13 mouse cellular contexts compared by ENCODE assay signal in genomic region chr19:55378884-55379283, GRCm38 (mm10).
"Had no signal": no experiment of that assay in that cellular context is flagged by ENCODE, and none has a peak within 500 bp of the region (broad histone marks: within the 10 kb centered on the region; RNA-seq: fewer than 3 reads in every experiment).

No protein-coding gene starts in this region.

- DNase-seq: kidney, adult 11 months; kidney, adult 9 months; kidney, postnatal 36 days; layer of hippocampus, adult 9-11 months; layer of hippocampus, postnatal 36 days; lung, adult 18-20 months; right cerebral cortex, postnatal 4 days; spleen, adult 18-20 months; thymus, adult 18-20 months; thymus, postnatal 14 days had no signal

- H3K9ac ChIP-seq: limb, embryonic 13.5 days; liver, embryonic 14.5 days had no signal

- H3K27ac ChIP-seq: kidney, postnatal 0 days; limb, embryonic 13.5 days; liver, embryonic 14.5 days had no signal

- H3K9me3 ChIP-seq: limb, embryonic 13.5 days had no signal

- H3K4me3 ChIP-seq: limb, embryonic 13.5 days had no signal

- H3K4me2 ChIP-seq: limb, embryonic 13.5 days had no signal

- H3K27me3 ChIP-seq: limb, embryonic 13.5 days had no signal

- H3K36me3 ChIP-seq: limb, embryonic 13.5 days had no signal
